ENCODE assay signal across 8 mouse cellular contexts in the genomic region with DNA sequence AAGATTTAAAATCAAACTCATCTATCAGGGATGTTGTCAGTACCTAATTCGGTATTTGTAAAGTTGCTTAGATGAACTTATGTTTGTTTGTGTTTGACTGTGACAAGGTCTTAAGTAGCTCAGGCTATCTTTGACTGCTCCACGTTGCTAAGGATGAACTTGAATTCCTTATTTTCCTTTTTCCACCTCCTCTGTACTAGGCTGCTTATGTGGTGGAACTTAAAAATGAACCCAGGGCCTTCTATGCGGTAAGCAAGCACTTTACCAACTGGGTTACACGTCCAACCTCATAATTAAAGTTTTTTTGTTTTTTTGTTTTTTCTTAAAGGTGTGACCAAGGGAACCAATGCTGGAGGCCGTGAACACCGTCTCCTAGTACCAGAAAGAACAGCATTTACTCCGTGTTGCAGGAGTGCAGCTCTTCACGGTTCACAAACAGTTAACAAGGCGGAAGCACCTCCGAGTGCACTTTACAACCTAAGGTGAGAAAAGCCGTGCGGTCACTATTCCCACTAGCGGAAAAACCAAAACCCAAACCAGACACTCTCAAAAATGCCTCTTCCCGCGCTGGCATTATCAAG. TPM values are rescaled to one million over a fixed set of nuclear protein-coding genes. Genes with fewer than 3 reads are reported as not detected.
DNase-seq lines count a peak whose midpoint lies in the region; ATAC-seq and TF ChIP-seq lines count a peak whose summit lies in the region.

TSS of gene Zcchc7 (plus strand) at position 325 of the 581 bp plus-strand sequence.

- peak within 1 kb of the TSS; percentile 92 for H3K9ac ChIP-seq in liver, embryonic 12.5 days
- H3K9ac ChIP-seq in stomach, postnatal 0 days (ENCODE audit: low read length) = peak within 1 kb of the TSS; percentile 93

- peaks cover 22% of the 10 kb centered on the region for H3K4me1 ChIP-seq in E14TG2a.4 (replicated peaks; ENCODE audit: low read depth, low read length)
- peaks cover 16% of the 10 kb centered on the region for H3K4me1 ChIP-seq in liver, embryonic 12.5 days
- no peaks in the 10 kb centered on the region for H3K4me1 ChIP-seq in stomach, postnatal 0 days (replicated peaks; ENCODE audit: control insufficient read depth, insufficient read depth)

- no peak for TF ChIP-seq CTCF in E14TG2a.4 (conservative IDR thresholded peaks at IDR 0.05; ENCODE audit: low read length)
- TF ChIP-seq CTCF in stomach, postnatal 0 days (IDR thresholded peaks at IDR 0.05; ENCODE audit: low read depth) = no peak

- H3K27me3 ChIP-seq in E14TG2a.4 (ENCODE audit: insufficient read depth, low read length) = no peaks in the 10 kb centered on the region
- peaks cover 4% of the 10 kb centered on the region; the same call in 1 of the 2 replicates for H3K27me3 ChIP-seq in liver, embryonic 12.5 days (replicated peaks)
- no peaks in the 10 kb centered on the region for H3K27me3 ChIP-seq in stomach, postnatal 0 days (ENCODE audit: control insufficient read depth, insufficient read depth, low read length)

- peak within 1 kb of the TSS; percentile 100 for H3K4me3 ChIP-seq in E14TG2a.4 (replicated peaks; ENCODE audit: low read length)
- peak within 1 kb of the TSS; percentile 97 for H3K4me3 ChIP-seq in liver, embryonic 12.5 days
- H3K4me3 ChIP-seq in stomach, postnatal 0 days (ENCODE audit: low read depth, low read length) = peak within 1 kb of the TSS; percentile 91

- ATAC-seq in erythroid progenitor cell, adult 5-6 weeks (replicated peaks; ENCODE audit: low FRiP score, poor library complexity, severe bottlenecking) = no peak
- peak; percentile 43 to 54 for ATAC-seq in hematopoietic stem cell, adult 5-6 weeks (replicated peaks in 1 of 2; ENCODE audit: insufficient read depth in 1 of 2, low FRiP score in 2 of 2, low TSS enrichment in 1 of 2, low read depth in 1 of 2, poor library complexity in 2 of 2, severe bottlenecking in 2 of 2)
- ATAC-seq in liver, embryonic 12.5 days = peak; percentile 22
- peak; percentile 63 for ATAC-seq in stomach, postnatal 0 days (ENCODE audit: low FRiP score, low TSS enrichment)

- H3K36me3 ChIP-seq in E14TG2a.4 (ENCODE audit: insufficient read depth, low read length) = no peaks in the 10 kb centered on the region
- H3K36me3 ChIP-seq in liver, embryonic 12.5 days = no peaks in the 10 kb centered on the region
- no peaks in the 10 kb centered on the region for H3K36me3 ChIP-seq in stomach, postnatal 0 days (ENCODE audit: control insufficient read depth, insufficient read depth, low read length)

- 4% methylated on average over 15 of the region's 15 CpGs for WGBS in liver, embryonic 12.5 days (ENCODE audit: insufficient replicate concordance)
- WGBS in stomach, postnatal 0 days = 3% methylated on average over 15 of the region's 15 CpGs

- H3K27ac ChIP-seq in liver, embryonic 12.5 days = peak within 1 kb of the TSS; percentile 92
- peak within 1 kb of the TSS; percentile 97 for H3K27ac ChIP-seq in stomach, postnatal 0 days (replicated peaks)

- peak within 1 kb of the TSS; percentile 87 for H3K4me2 ChIP-seq in liver, embryonic 12.5 days
- H3K4me2 ChIP-seq in stomach, postnatal 0 days (replicated peaks; ENCODE audit: low read depth) = peak within 1 kb of the TSS; percentile 83

- no peak for DNase-seq in frontal cortex, adult 2 months (ENCODE audit: extremely low spot score in 1 of 2, low spot score in 1 of 2)
- DNase-seq in frontal cortex, postnatal 36 days (ENCODE audit: low spot score in 2 of 2) = no peak
- no peak for DNase-seq in stomach, postnatal 0 days (ENCODE audit: low spot score)
- no peak for DNase-seq in c-Kit-positive CD71-positive TER-119-positive erythroid progenitor cells, embryonic 14.5 days (ENCODE audit: low spot score)

- H3K9me3 ChIP-seq in E14TG2a.4 (ENCODE audit: low read length) = no peaks in the 10 kb centered on the region
- H3K9me3 ChIP-seq in liver, embryonic 12.5 days (replicated peaks) = no peaks in the 10 kb centered on the region
- no peaks in the 10 kb centered on the region for H3K9me3 ChIP-seq in stomach, postnatal 0 days (ENCODE audit: control insufficient read depth, low read length)

- TF ChIP-seq EP300 in stomach, postnatal 0 days (optimal IDR thresholded peaks at IDR 0.05) = no peak

RNA-seq across cellular contexts. Expression of gene Zcchc7, which starts in this region (rescaled TPM):
- polyA plus RNA-seq in frontal cortex, adult 2 months (2012; rRNA removed) = 69.6 and 73.2 TPM in 2 replicates
- total RNA-seq in erythroid progenitor cell, adult 5-6 weeks (2015; ENCODE audit: low replicate concordance) = 14.4 and 49.9 TPM in 2 replicates
- 43.1 and 97.0 TPM in 2 replicates for total RNA-seq in erythroid progenitor cell, adult 5-6 weeks (2017; ENCODE audit: low replicate concordance)
- total RNA-seq in hematopoietic stem cell, adult 5-6 weeks (2017) = 145 and 223 TPM in 2 replicates
- polyA plus RNA-seq in liver, embryonic 12.5 days (2016; fragmentation: Nextera tagmentation; extraction: Ambion mirVana) = 17.2 and 21.2 TPM in 2 replicates
- polyA plus RNA-seq in stomach, postnatal 0 days (2015; fragmentation: Nextera tagmentation; extraction: Ambion mirVana) = 31.9 and 36.4 TPM in 2 replicates
